Mouse (Mus musculus) testis, adult 2 months (tissue): ENCODE data around the gene Eme2.

ENCODE experiments used
- CTCF ChIP-seq: fragments of 200-500 bp; IDR thresholded peaks from 2 replicates; pipeline ENCODE4 v1.5.1; 2012; ENCODE audit warnings: low read depth, mild to moderate bottlenecking, inconsistent platforms, low read length, moderate library complexity; ENCODE audit not compliant: control insufficient read depth, insufficient read depth, insufficient replicate concordance
- POLR2A ChIP-seq: fragments of 200-500 bp; IDR thresholded peaks from 2 replicates; pipeline ENCODE4 v1.6.1; 2012; ENCODE audit warnings: low read depth, mild to moderate bottlenecking, inconsistent platforms, low read length, moderate library complexity; ENCODE audit not compliant: control insufficient read depth

GRCm38 (mm10) chr17:24903767-24904166 is 8.9 kb upstream of the Eme2 start:
- TF ChIP-seq CTCF = no peak
- TF ChIP-seq POLR2A = no peak
